Mouse (Mus musculus) embryonic fibroblast, embryonic 13.5 days (primary cell): ENCODE results near the gene Cntnap2. TPM values are rescaled to one million over a fixed set of nuclear protein-coding genes. Genes with fewer than 3 reads are reported as not detected.

Experiments
- H3K27ac ChIP-seq: 2 replicates; pipeline ENCODE4 v1.5.1; 2012; ENCODE audit warnings: low read length, control low read depth, inconsistent platforms; ENCODE audit not compliant: insufficient read depth
- H3K4me1 ChIP-seq: 2 replicates; pipeline ENCODE4 v1.6.1; 2011; ENCODE audit warnings: low read length; ENCODE audit not compliant: control insufficient read depth, insufficient read depth
- H3K4me3 ChIP-seq: 2 replicates; pipeline ENCODE4 v1.5.1; 2011; ENCODE audit warnings: mild to moderate bottlenecking, control low read depth, low read length; ENCODE audit not compliant: insufficient read depth
- CTCF ChIP-seq: IDR thresholded peaks from 2 replicates; pipeline ENCODE4 v1.5.1; 2011; ENCODE audit warnings: mild to moderate bottlenecking, control low read depth, low read length, moderate library complexity, borderline replicate concordance; ENCODE audit not compliant: insufficient read depth
- POLR2A ChIP-seq: IDR thresholded peaks from 2 replicates; pipeline ENCODE4 v1.6.1; 2011; ENCODE audit warnings: low read depth, mild to moderate bottlenecking, control low read depth, low read length, moderate library complexity
- polyA plus RNA-seq: library from polyadenylated mRNA; stranded (reverse); fragments of >200 nt; gene quantifications from 2 replicates; pipeline ENCODE4 v1.2.4, GENCODE M21; 2011; ENCODE audit warnings: low read depth; ENCODE audit not compliant: missing spikeins, insufficient read length

Gene Cntnap2
- polyA plus RNA-seq, 1 experiment = 0.09 TPM

- H3K4me1 ChIP-seq = no peaks in the 10 kb centered on the region; the same call in 1 of the 2 replicates
- no peak overlapping the region for H3K4me3 ChIP-seq
- no peak overlapping the region for H3K27ac ChIP-seq
- TF ChIP-seq CTCF (no peak), POLR2A (no peak)
These were observed 1859.6 kb downstream of the Cntnap2 start for GRCm38 (mm10) chr6:46918701-46919274.

DNA sequence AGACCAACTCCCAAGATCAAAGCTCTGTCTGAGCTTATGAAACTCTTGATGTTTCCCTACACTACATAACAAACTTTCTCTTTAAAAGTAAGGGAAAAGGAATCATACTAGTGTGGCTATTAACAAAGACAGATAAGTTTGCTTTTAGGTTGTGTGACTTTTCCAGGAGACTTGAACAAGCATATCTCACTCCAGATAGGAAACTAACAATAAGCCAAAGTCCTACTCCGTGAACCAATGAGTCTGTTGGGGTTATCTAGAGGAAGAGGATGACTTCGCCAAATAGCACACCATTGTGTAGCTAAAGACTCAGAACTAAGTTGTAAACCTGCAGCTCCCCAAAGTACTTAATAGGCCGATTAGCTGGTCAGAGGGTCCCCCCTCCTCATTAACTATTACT, 1860.8 kb downstream of the Cntnap2 start:
- Histone ChIP-seq H3K4me1 (no peaks in the 10 kb centered on the region; the same call in 1 of the 2 replicates), H3K4me3 (no peak overlapping the region), H3K27ac (no peak overlapping the region)
- no peak for TF ChIP-seq POLR2A
- no peak for TF ChIP-seq CTCF

GRCm38 (mm10) chr6:46924709-46925108, 1865.6 kb downstream of the Cntnap2 start:
- no peak for TF ChIP-seq POLR2A
- TF ChIP-seq CTCF = no peak
- Histone ChIP-seq H3K4me3 (no peak overlapping the region), H3K4me1 (no peaks in the 10 kb centered on the region), H3K27ac (no peak overlapping the region)

GRCm38 (mm10) chr6:46945703-46946102, 1886.5 kb downstream of the Cntnap2 start:
- TF ChIP-seq POLR2A = no peak
- no peak for TF ChIP-seq CTCF

GRCm38 (mm10) chr6:46961022-46961686, 1902.0 kb downstream of the Cntnap2 start:
- H3K4me1 ChIP-seq = no peaks in the 10 kb centered on the region
- H3K4me3 ChIP-seq = no peak overlapping the region
- no peak overlapping the region for H3K27ac ChIP-seq
- peak; percentile 81 for TF ChIP-seq CTCF
- no peak for TF ChIP-seq POLR2A

More at GRCm38 (mm10) chr6:46945703-46946102, 1886.5 kb downstream of the Cntnap2 start:
- H3K4me1 ChIP-seq = no peaks in the 10 kb centered on the region
- no peak overlapping the region for H3K27ac ChIP-seq
- no peak overlapping the region for H3K4me3 ChIP-seq

- TF ChIP-seq POLR2A (no peak), CTCF (no peak)
- no peak overlapping the region for H3K4me3 ChIP-seq
- H3K4me1 ChIP-seq = no peaks in the 10 kb centered on the region
- H3K27ac ChIP-seq = no peak overlapping the region
These were observed 1904.1 kb downstream of the Cntnap2 start for GRCm38 (mm10) chr6:46963261-46963660.

DNA sequence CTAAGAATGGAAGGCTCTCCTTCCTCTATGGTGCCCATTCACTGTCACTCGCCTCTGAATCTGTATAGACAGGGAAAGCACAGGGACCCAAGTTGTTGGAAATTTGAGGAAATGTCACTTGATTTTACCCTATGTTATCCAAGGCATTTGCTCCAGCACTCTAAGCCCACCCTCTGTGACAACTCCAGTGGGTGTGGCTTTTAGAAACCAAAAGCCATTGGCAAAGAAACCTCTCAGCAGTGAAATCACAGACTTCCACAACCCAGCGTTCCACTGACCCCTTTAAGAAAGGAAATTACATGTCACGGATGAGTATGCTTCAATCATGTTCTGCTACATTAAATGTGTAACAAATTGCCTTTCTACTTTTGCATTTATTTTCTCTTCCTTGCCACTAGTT, 1904.5 kb downstream of the Cntnap2 start:
- Histone ChIP-seq H3K4me3 (no peak overlapping the region), H3K4me1 (no peaks in the 10 kb centered on the region), H3K27ac (no peak overlapping the region)
- TF ChIP-seq CTCF (no peak), POLR2A (no peak)

DNA sequence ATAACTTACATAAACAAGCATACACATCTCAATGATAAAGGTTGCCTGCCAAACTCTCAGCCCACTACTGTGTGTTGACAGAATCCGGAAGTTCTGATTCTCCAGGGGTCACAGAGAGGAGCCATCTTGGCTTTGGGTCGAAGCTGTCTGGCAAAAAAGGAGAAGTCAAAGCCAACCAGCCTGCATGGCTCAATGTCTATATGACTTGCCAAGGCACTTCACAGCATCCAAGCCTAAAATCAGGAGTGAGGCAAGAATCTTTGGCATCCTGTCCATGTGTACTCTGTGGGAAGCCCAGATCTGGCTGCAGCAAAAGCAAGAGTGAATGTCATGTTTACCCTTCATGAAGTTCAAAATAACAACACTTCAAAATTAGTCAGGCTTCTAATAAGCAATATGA, 1913.5 kb downstream of the Cntnap2 start:
- H3K4me3 ChIP-seq = no peak overlapping the region
- TF ChIP-seq POLR2A = no peak
- H3K27ac ChIP-seq = no peak overlapping the region
- H3K4me1 ChIP-seq = no peaks in the 10 kb centered on the region

- TF ChIP-seq CTCF (no peak), POLR2A (no peak)
- H3K4me3 ChIP-seq = no peak overlapping the region
- H3K4me1 ChIP-seq = no peaks in the 10 kb centered on the region
- H3K27ac ChIP-seq = no peak overlapping the region
These were observed 1936.9 kb downstream of the Cntnap2 start for GRCm38 (mm10) chr6:46996010-46996602.

DNA sequence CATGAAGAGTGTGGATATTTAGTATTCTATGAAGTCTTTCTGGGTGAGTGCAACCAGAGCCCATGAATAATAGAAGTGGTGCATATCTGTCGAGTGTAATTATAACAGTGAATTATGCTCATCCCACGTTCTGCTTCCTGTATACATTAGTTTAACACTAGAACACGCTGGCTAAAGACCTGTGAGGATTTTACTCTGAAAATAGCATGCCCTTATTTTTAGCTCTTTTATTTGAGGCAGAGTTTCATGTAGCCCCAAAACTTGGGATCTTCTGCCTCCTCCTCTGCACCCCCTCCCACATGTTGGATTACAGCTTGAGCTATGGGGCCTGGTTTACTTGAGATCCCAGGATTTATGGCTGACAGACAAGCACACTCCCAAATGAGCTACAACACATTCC, 1945.3 kb downstream of the Cntnap2 start:
- TF ChIP-seq CTCF = no peak
- TF ChIP-seq POLR2A = no peak

More for the DNA sequence above, 1945.3 kb downstream of the Cntnap2 start:
- no peak overlapping the region for H3K4me3 ChIP-seq
- H3K27ac ChIP-seq = no peak overlapping the region
- no peaks in the 10 kb centered on the region for H3K4me1 ChIP-seq
